Comparison of ENCODE assay signal across 8 mouse cellular contexts in the genomic region with DNA sequence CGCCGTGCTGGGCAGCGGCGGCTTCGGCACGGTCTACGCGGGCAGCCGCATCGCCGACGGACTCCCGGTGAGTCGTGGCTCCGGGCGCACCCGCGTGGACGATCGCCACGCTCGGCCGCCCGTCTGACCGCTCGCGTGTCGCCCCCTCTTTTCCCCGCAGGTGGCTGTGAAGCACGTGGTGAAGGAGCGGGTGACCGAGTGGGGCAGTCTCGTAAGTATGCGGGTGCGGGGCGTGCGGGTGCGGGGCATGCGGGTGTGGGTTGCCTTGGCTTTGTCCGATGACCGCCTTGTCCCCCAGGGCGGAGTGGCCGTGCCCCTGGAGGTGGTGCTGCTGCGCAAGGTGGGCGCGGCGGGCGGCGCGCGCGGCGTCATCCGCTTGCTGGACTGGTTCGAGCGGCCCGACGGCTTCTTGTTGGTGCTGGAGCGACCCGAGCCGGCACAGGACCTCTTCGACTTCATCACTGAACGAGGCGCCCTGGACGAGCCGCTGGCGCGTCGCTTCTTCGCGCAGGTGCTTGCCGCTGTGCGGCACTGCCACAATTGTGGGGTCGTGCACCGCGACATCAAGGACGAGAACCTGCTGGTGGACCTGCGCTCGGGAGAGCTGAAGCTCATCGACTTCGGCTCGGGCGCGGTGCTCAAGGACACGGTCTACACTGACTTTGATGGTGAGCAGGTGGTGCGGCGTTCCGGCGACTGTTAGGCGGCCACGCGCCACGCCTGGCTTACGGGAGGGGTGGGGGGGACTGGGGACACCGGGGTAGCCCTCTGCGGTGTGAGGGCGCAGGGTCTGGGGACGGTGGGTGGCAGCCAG. TPM values are rescaled to one million over a fixed set of nuclear protein-coding genes. Genes with fewer than 3 reads are reported as not detected.
A peak's percentile ranks its signal among the peaks of the same experiment; 100 is the strongest.
DNase-seq lines count a peak whose midpoint lies in the region; ATAC-seq and TF ChIP-seq lines count a peak whose summit lies in the region.

No protein-coding gene starts in this region.

- H3K27ac ChIP-seq in heart, embryonic 15.5 days, result peak overlapping the region; percentile 95

- peaks cover 22% of the 10 kb centered on the region for H3K36me3 ChIP-seq in heart, embryonic 15.5 days

- no peak for TF ChIP-seq CTCF in lung, adult 2 months (IDR thresholded peaks at IDR 0.05; ENCODE audit: insufficient read depth, low read length)

- H3K27me3 ChIP-seq in heart, embryonic 15.5 days, result no peaks in the 10 kb centered on the region

- H3K9me3 ChIP-seq in heart, embryonic 15.5 days (replicated peaks), result no peaks in the 10 kb centered on the region

- 0 out of 2 replicates have a peak, but pooled peaks have one; percentile 0 for ATAC-seq in heart, embryonic 15.5 days (replicated peaks; ENCODE audit: insufficient number of reproducible peaks, insufficient read depth, low FRiP score, low read depth)

- DNase-seq in 3T3-L1 (ENCODE audit: low read depth, low spot score) (peak; percentile 44), R1 (ENCODE audit: low read depth, low spot score) (peak; percentile 57)
- peak; percentile 50 for DNase-seq in embryo, embryonic 10.5 days (ENCODE audit: low spot score)
- DNase-seq in kidney, postnatal 36 days, result peak; percentile 47 to 69
- peak; percentile 73 for DNase-seq in lung, adult 2 months
- DNase-seq in retina, postnatal 1 day, result peak; percentile 61
- peak; percentile 85 for DNase-seq in urinary bladder, postnatal 14 days (ENCODE audit: low spot score)

- peak overlapping the region; percentile 92 for H3K4me2 ChIP-seq in heart, embryonic 15.5 days

- TF ChIP-seq POLR2A in lung, adult 2 months (IDR thresholded peaks at IDR 0.05; ENCODE audit: borderline replicate concordance, extremely low read depth, low read depth, low read length), result 0 out of 2 replicates have a peak, but pooled peaks have one; percentile 13

- WGBS in heart, embryonic 15.5 days, result under 1% methylated on average over 98 of the region's 98 CpGs
- WGBS in lung, adult 2 months, result under 1% methylated on average over 98 of the region's 98 CpGs

- H3K4me1 ChIP-seq in heart, embryonic 15.5 days (replicated peaks), result peaks cover 60% of the 10 kb centered on the region
- H3K4me1 ChIP-seq in lung, adult 2 months (ENCODE audit: control insufficient read depth, insufficient read depth, low read length), result peaks cover 34% of the 10 kb centered on the region

- peak overlapping the region; percentile 88 for H3K9ac ChIP-seq in heart, embryonic 15.5 days

- H3K4me3 ChIP-seq in heart, embryonic 15.5 days, result peak overlapping the region; percentile 70
- H3K4me3 ChIP-seq in lung, adult 2 months (replicated peaks; ENCODE audit: extremely low read depth, low read depth, low read length), result peak overlapping the region; percentile 92

RNA-seq across cellular contexts. Expression of a gene that starts 1.1 kb away (rescaled TPM):
- 61.4 and 71.9 TPM in 2 replicates for polyA plus RNA-seq in heart, embryonic 15.5 days (2015; fragmentation: Nextera tagmentation; extraction: Ambion mirVana)
- 55.0 and 97.1 TPM in 2 replicates for polyA plus RNA-seq in lung, adult 2 months (2012; rRNA removed)

RNA-seq across cellular contexts. Expression of a gene that starts 43.6 kb away (rescaled TPM):
- polyA plus RNA-seq in heart, embryonic 15.5 days (2015; fragmentation: Nextera tagmentation; extraction: Ambion mirVana), result 47.5 and 62.1 TPM in 2 replicates
- 34.1 and 37.5 TPM in 2 replicates for polyA plus RNA-seq in lung, adult 2 months (2012; rRNA removed)

RNA-seq across cellular contexts. Expression of a gene that starts 44.0 kb away (rescaled TPM):
- 8.6 and 11.2 TPM in 2 replicates for polyA plus RNA-seq in heart, embryonic 15.5 days (2015; fragmentation: Nextera tagmentation; extraction: Ambion mirVana)
- 16.4 and 16.7 TPM in 2 replicates for polyA plus RNA-seq in lung, adult 2 months (2012; rRNA removed)

Comparison
In these comparisons a context has a peak if more than half of its experiments do, and no peak if none do; other contexts are left out.
1. Peak in every context shown above with its lines: DNase-seq, ATAC-seq, H3K4me3 ChIP-seq and H3K27ac ChIP-seq.